Mouse (Mus musculus) stomach, embryonic 14.5 days (tissue): ENCODE measurements around the gene Tmem214. TPM values are rescaled to one million over a fixed set of nuclear protein-coding genes. Genes with fewer than 3 reads are reported as not detected.
A peak's percentile ranks its signal among the peaks of the same experiment; 100 is the strongest.

Experiments
- ATAC-seq: fragments of 200-750 bp; cut with Nextera tagmentation; 2 replicates; pipeline ENCODE4 v1.8.0; 2017; ENCODE audit warnings: low read depth, moderate TSS enrichment; ENCODE audit not compliant: insufficient number of reproducible peaks, insufficient read depth, low FRiP score
- H3K27ac ChIP-seq: fragments of 300-500 bp; sonication (generic); 2 replicates; pipeline ENCODE4 v1.5.1; 2014; ENCODE audit warnings: mild to moderate bottlenecking, low read length, moderate library complexity, mixed read lengths
- H3K27me3 ChIP-seq: fragments of 300-500 bp; sonication (generic); 2 replicates; pipeline ENCODE4 v1.6.1; 2014; ENCODE audit warnings: low read length, control low read depth, mixed read lengths; ENCODE audit not compliant: control insufficient read depth, insufficient read depth
- H3K36me3 ChIP-seq: fragments of 300-500 bp; sonication (generic); 2 replicates; pipeline ENCODE4 v1.6.1; 2014; ENCODE audit warnings: mild to moderate bottlenecking, control low read depth, low read length, moderate library complexity, mixed read lengths; ENCODE audit not compliant: control insufficient read depth, insufficient read depth
- H3K4me1 ChIP-seq: fragments of 300-500 bp; sonication (generic); 2 replicates; pipeline ENCODE4 v1.6.1; 2014; ENCODE audit warnings: low read length, control low read depth, mixed read lengths; ENCODE audit not compliant: control insufficient read depth, insufficient read depth
- H3K4me2 ChIP-seq: fragments of 300-500 bp; sonication (generic); replicated peaks from 2 replicates; pipeline ENCODE4 v1.6.1; 2014; ENCODE audit warnings: low read depth, low read length, control low read depth
- H3K4me3 ChIP-seq: fragments of 300-500 bp; sonication (generic); 2 replicates; pipeline ENCODE4 v1.5.1; 2014; ENCODE audit warnings: low read depth, low read length, control low read depth
- H3K9ac ChIP-seq: fragments of 300-500 bp; sonication (generic); replicated peaks from 2 replicates; pipeline ENCODE4 v1.6.1; 2014; ENCODE audit warnings: low read depth, mild to moderate bottlenecking, control low read depth, low read length, moderate library complexity, mixed read lengths
- H3K9me3 ChIP-seq: fragments of 300-500 bp; sonication (generic); 2 replicates; pipeline ENCODE4 v1.6.1; 2016; ENCODE audit warnings: low read depth, low read length, control low read depth; ENCODE audit not compliant: control insufficient read depth
- WGBS: fragments of 180-500 bp; shearing (Covaris S2); extraction: QIAGEN DNeasy Blood & Tissue Kit; methylation state at CpG from one replicate; pipeline ENCODE4 v1.1.7; 2014; 5-methylcytosine and 5-hydroxymethylcytosine counted together
- polyA plus RNA-seq: library from polyadenylated mRNA; unstranded; fragments of >200 nt; fragmentation: Nextera tagmentation; extraction: Ambion mirVana; gene quantifications from 2 replicates; pipeline ENCODE4 v1.2.1, GENCODE M21; 2014

Gene Tmem214
- polyA plus RNA-seq, 1 experiment from 2014 or later: 58.6 TPM

GRCm38 (mm10) chr5:30901860-30902259, 34.0 kb downstream of the Tmem214 start:
- no peaks in the 10 kb centered on the region for H3K9me3 ChIP-seq
- H3K27ac ChIP-seq: no peak overlapping the region
- no peak overlapping the region for H3K4me2 ChIP-seq
- peaks cover 39% of the 10 kb centered on the region for H3K36me3 ChIP-seq
- peaks cover 8% of the 10 kb centered on the region; the same call in 1 of the 2 replicates for H3K4me1 ChIP-seq
- H3K9ac ChIP-seq: no peak overlapping the region
- 91% methylated on average over 5 of the region's 5 CpGs for WGBS
- no peaks in the 10 kb centered on the region for H3K27me3 ChIP-seq
- no peak overlapping the region for H3K4me3 ChIP-seq
- ATAC-seq: no peak

DNA sequence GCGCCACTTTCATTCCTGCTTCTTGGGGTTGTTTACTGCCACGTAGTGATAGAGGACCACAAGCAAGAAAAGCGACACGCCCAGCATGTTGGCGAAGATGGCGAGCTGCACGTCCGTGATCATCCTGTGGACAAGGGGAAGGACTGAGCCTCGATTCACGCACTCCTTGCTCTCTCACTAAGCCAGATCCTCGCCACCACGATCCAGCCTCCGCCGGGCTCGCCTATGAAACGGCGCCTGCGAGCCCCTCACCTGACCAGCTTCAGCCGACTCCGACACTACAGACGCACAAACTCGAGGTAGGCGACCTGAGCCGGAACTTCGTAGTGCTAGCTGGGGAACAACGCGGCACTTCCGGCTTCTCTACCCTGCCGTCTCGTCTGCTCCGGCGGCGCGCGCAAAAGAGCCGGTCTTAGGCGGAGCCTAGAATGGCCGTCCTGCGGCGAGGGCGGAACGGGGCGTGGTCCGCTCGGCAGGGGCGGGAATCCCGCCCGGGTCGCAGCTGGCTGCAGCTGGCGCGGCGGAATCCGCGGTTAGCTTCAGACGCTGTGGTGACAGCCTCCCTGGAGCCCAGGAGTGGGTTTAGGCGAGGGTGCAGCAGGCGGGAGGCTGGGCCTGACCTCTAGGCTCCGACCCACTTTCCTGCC, 39.7 kb downstream of the Tmem214 start, which contains the start of gene Ost4:
Gene Ost4 (minus strand): TSS at position 376 of the 647 bp plus-strand sequence.
- H3K4me2 ChIP-seq: peak within 1 kb of the TSS; percentile 93
- H3K9ac ChIP-seq: peak within 1 kb of the TSS; percentile 73
- H3K4me1 ChIP-seq: peaks cover 53% of the 10 kb centered on the region
- H3K36me3 ChIP-seq: peaks cover 18% of the 10 kb centered on the region
- no peaks in the 10 kb centered on the region for H3K27me3 ChIP-seq
- peak within 1 kb of the TSS; percentile 81 for H3K4me3 ChIP-seq
- under 1% methylated on average over 58 of the region's 58 CpGs for WGBS
- no peaks in the 10 kb centered on the region for H3K9me3 ChIP-seq
- ATAC-seq: peak; percentile 95
- H3K27ac ChIP-seq: peak within 1 kb of the TSS; percentile 100

DNA sequence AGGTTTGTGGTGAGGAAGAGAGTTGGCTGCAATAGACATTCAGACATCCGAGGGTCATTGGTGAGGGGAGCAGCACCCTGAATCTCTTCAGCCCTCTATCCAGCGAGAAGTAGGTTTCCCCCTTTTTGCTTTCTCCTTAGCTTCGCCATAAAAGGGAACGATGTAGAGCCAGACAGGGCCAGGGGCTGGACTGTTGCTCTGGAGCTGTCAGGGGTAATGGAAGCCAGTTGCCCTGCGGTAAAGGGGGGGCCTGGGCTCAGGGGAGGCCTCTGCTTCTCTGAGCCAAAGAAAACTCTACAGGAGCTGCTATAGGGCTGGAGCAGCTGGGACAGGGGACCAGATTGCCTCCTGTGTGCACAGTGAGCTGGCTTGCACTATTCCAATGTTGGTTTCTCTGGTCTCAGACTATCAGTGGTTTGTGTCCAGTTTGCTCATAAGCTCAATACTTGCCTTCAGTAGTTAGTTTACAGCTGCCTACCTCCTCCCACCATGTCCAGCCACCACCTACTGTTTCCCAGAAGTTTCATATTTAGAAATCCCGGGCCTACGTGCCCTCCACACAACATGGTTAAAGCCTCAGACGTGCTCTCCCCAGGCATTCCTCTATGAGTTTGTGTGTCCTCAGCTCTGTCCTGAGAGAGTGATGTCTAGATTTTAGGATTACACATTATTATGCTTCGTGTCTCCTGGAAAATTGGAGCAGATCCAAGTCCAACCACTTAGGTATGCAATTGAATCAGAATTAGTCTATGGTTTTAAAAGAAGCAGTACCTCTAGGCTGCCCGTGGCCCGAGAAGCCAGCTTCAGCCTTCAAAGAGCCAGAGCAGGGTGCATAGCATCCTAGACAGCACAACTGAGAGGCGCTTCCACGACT, 40.9 kb downstream of the Tmem214 start:
- Histone ChIP-seq H3K9me3 (no peaks in the 10 kb centered on the region), H3K27me3 (no peaks in the 10 kb centered on the region), H3K4me3 (peak overlapping the region; percentile 81; the same call in 1 of the 2 replicates), H3K4me1 (peaks cover 57% of the 10 kb centered on the region), H3K4me2 (peak overlapping the region; percentile 93), H3K36me3 (peaks cover 13% of the 10 kb centered on the region), H3K9ac (peak overlapping the region; percentile 47), H3K27ac (peak overlapping the region; percentile 100)
- 20% methylated on average over 13 of the region's 13 CpGs for WGBS
- ATAC-seq: peak; percentile 56

DNA sequence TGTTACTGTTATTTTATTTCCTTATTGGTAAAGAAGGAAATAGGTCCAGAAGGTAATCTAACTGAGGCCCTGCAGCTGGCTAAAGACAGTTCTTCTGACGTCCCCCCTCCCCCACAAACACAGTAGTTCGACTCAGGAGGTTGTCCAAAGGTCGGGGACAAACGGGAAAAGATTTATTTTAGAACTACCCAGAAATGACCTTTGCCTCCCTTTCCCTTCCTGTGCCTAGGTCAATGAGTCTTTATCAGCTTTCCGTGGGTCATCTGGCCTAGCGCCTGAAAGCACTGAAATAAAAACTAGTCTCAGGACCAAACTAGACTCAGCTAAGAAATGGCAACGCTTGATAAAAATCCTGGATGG, 41.5 kb downstream of the Tmem214 start:
- no peaks in the 10 kb centered on the region for H3K27me3 ChIP-seq
- H3K4me1 ChIP-seq: peaks cover 57% of the 10 kb centered on the region
- WGBS: 12% methylated on average over 7 of the region's 7 CpGs
- H3K9ac ChIP-seq: no peak overlapping the region
- peaks cover 10% of the 10 kb centered on the region for H3K36me3 ChIP-seq
- ATAC-seq: no peak
- H3K9me3 ChIP-seq: no peaks in the 10 kb centered on the region
- peak overlapping the region; percentile 100 for H3K27ac ChIP-seq
- no peak overlapping the region for H3K4me3 ChIP-seq
- H3K4me2 ChIP-seq: peak overlapping the region; percentile 93; the same call in 1 of the 2 replicates

DNA sequence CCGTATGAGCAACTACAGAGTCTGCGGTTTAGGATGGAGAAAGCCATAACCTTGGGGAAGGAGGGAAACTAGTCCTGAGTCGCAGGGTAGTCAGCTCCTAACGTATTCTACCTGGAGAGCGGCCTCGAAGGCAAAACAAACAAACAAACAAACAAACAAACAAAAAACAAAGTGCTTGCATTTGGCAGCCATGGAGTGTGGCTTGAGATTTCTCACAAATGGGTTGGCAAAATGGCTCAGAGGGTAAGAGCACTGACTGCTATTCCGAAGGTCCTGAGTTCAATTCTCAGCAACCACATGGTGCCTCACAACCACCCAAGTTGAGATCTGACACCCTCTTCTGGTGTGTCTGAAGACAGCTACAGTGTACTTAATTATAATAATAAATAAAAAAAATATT, 42.1 kb downstream of the Tmem214 start:
- no peak overlapping the region for H3K4me2 ChIP-seq
- WGBS: 80% methylated on average over 7 of the region's 7 CpGs
- H3K9ac ChIP-seq: no peak overlapping the region
- peaks cover 57% of the 10 kb centered on the region for H3K4me1 ChIP-seq
- no peak for ATAC-seq
- H3K27ac ChIP-seq: peak overlapping the region; percentile 100
- no peak overlapping the region for H3K4me3 ChIP-seq
- H3K27me3 ChIP-seq: no peaks in the 10 kb centered on the region
- H3K9me3 ChIP-seq: no peaks in the 10 kb centered on the region
- H3K36me3 ChIP-seq: peaks cover 6% of the 10 kb centered on the region

GRCm38 (mm10) chr5:30910481-30910880, 42.7 kb downstream of the Tmem214 start:
- Histone ChIP-seq H3K27ac (peak overlapping the region; percentile 96; the same call in 1 of the 2 replicates), H3K27me3 (no peaks in the 10 kb centered on the region), H3K4me3 (no peak overlapping the region), H3K4me2 (no peak overlapping the region), H3K36me3 (peaks cover 3% of the 10 kb centered on the region; the same call in 1 of the 2 replicates), H3K9ac (no peak overlapping the region), H3K4me1 (peaks cover 58% of the 10 kb centered on the region), H3K9me3 (no peaks in the 10 kb centered on the region)
- ATAC-seq: no peak

- Histone ChIP-seq H3K36me3 (peaks cover 4% of the 10 kb centered on the region), H3K4me2 (0 out of 2 replicates have a peak overlapping the region, but pooled peaks have one; percentile 0), H3K4me1 (peaks cover 56% of the 10 kb centered on the region), H3K27ac (peak overlapping the region; percentile 96), H3K27me3 (no peaks in the 10 kb centered on the region), H3K4me3 (no peak overlapping the region), H3K9ac (no peak overlapping the region), H3K9me3 (no peaks in the 10 kb centered on the region)
- no peak for ATAC-seq
- 63% methylated on average over 5 of the region's 5 CpGs for WGBS
These were observed 44.3 kb downstream of the Tmem214 start for GRCm38 (mm10) chr5:30912156-30912555.

DNA sequence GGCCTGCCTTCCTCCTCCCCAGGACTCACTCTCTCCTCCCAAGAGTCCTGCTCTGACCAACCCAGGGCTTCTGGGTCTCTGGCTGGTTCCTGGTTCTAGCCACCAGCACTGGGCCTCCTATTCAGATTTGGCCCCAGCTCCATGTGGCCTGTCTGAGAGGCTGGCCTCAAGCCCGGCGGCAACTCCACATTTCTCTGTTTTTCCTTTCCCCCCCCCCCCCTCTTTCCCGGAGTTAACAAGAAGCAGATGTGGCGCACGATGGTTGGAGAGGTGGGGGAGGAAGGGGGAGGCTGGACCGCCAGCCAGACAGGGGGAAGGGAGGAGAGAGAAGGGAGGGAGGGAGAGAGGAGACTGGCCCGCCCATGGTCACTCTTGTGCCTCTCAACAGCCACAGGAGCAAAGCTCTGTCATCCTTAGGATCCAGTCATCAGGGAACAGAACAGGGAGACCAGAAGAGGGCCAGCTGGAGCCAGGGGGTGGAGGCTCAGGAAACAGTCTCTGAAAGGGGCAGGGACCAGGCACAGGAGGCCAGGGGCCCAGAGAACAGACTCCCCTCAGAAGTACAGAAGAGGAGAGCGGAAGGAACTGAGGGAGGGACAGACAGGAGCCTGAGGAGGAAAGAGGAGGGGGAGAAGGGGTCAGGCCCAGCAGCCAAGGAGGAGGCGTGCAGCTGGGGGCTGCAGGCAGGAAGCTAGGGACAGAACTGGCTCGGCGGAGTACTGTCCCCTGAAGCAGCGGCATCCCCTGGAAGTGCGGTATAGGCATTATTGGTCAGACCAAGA, 45.4 kb downstream of the Tmem214 start, which contains the start of gene Emilin1:
Gene Emilin1 (plus strand): TSS at position 343 of the 782 bp plus-strand sequence.
- peak; percentile 68 for ATAC-seq
- Histone ChIP-seq H3K9me3 (no peaks in the 10 kb centered on the region), H3K9ac (peak within 1 kb of the TSS; percentile 77), H3K27me3 (no peaks in the 10 kb centered on the region), H3K4me2 (peak within 1 kb of the TSS; percentile 89), H3K4me1 (peaks cover 52% of the 10 kb centered on the region), H3K4me3 (peak within 1 kb of the TSS; percentile 43), H3K27ac (peak within 1 kb of the TSS; percentile 96), H3K36me3 (peaks cover 15% of the 10 kb centered on the region)
- 16% methylated on average over 13 of the region's 13 CpGs for whole genome bisulfite sequencing
